Mouse (Mus musculus) hindbrain, postnatal 0 days (tissue): ENCODE results near the gene Hsf2bp. TPM values are rescaled to one million over a fixed set of nuclear protein-coding genes. Genes with fewer than 3 reads are reported as not detected.

Experiments
- ATAC-seq: fragments of 200-750 bp; cut with Nextera tagmentation; 2 replicates; pipeline ENCODE4 v1.8.0; 2017; ENCODE audit warnings: mild to moderate bottlenecking, moderate TSS enrichment, moderate library complexity
- DNase-seq: peaks from one replicate; pipeline ENCODE4 v3.0.0-alpha.2; 2015; ENCODE audit warnings: low spot score
- H3K27ac ChIP-seq: fragments of 300-500 bp; sonication (generic); 2 replicates; pipeline ENCODE4 v1.5.1; 2014; ENCODE audit warnings: mild to moderate bottlenecking
- H3K27me3 ChIP-seq: fragments of 300-500 bp; sonication (generic); 2 replicates; pipeline ENCODE4 v1.6.1; 2014; ENCODE audit warnings: low read length, mixed read lengths; ENCODE audit not compliant: insufficient read depth
- H3K36me3 ChIP-seq: fragments of 300-500 bp; sonication (generic); 2 replicates; pipeline ENCODE4 v1.6.1; 2014; ENCODE audit warnings: low read length, mixed read lengths; ENCODE audit not compliant: insufficient read depth
- H3K4me1 ChIP-seq: fragments of 300-500 bp; sonication (generic); 2 replicates; pipeline ENCODE4 v1.6.1; 2014; ENCODE audit warnings: antibody characterized with exemption, low read length, mixed read lengths; ENCODE audit not compliant: insufficient read depth
- H3K4me2 ChIP-seq: fragments of 300-500 bp; sonication (generic); 2 replicates; pipeline ENCODE4 v1.6.1; 2014; ENCODE audit warnings: low read depth, mild to moderate bottlenecking, low read length, moderate library complexity, mixed read lengths
- H3K4me3 ChIP-seq: fragments of 300-500 bp; sonication (generic); 2 replicates; pipeline ENCODE4 v1.5.1; 2014; ENCODE audit warnings: low read length
- H3K9ac ChIP-seq: fragments of 300-500 bp; sonication (generic); replicated peaks from 2 replicates; pipeline ENCODE4 v1.6.1; 2014; ENCODE audit warnings: mild to moderate bottlenecking, low read length, moderate library complexity, mixed read lengths
- H3K9me3 ChIP-seq: fragments of 300-500 bp; sonication (generic); 2 replicates; pipeline ENCODE4 v1.6.1; 2016; ENCODE audit warnings: low read length, mixed read lengths
- CTCF ChIP-seq: IDR thresholded peaks from 2 replicates; pipeline ENCODE4 v1.5.1; 2016; ENCODE audit warnings: antibody characterized with exemption, control low read depth, low read depth
- WGBS: fragments of 180-500 bp; shearing (Covaris S2); extraction: QIAGEN DNeasy Blood & Tissue Kit; methylation state at CpG from one replicate; pipeline ENCODE4 v1.1.7; 2014; 5-methylcytosine and 5-hydroxymethylcytosine counted together
- polyA plus RNA-seq: library from polyadenylated mRNA; unstranded; fragments of >200 nt; fragmentation: Nextera tagmentation; extraction: Ambion mirVana; gene quantifications from 2 replicates; pipeline ENCODE4 v1.2.1, GENCODE M21; 2015
- total RNA-seq: library from RNA; depleted of rRNA; stranded (reverse); fragments of >200 nt; gene quantifications from 2 replicates; pipeline ENCODE4 v1.2.3, GENCODE M21; 2014

Gene Hsf2bp
- total and polyA plus RNA-seq, 2 experiments from 2014 or later = 0.58 to 0.84 TPM

- Histone ChIP-seq H3K4me1 (no peaks in the 10 kb centered on the region), H3K36me3 (peaks cover 58% of the 10 kb centered on the region), H3K4me3 (no peak overlapping the region), H3K9ac (no peak overlapping the region), H3K27ac (no peak overlapping the region), H3K4me2 (no peak overlapping the region), H3K27me3 (no peaks in the 10 kb centered on the region), H3K9me3 (no peaks in the 10 kb centered on the region)
- TF ChIP-seq CTCF = no peak
- DNase-seq (peak; percentile 51), ATAC-seq (0 out of 2 replicates have a peak, but pooled peaks have one; percentile 29)
- WGBS = 38% methylated on average over 5 of the region's 5 CpGs
Observed at GRCm38 (mm10) chr17:32052237-32053080, 16.3 kb upstream of the Hsf2bp start.

DNA sequence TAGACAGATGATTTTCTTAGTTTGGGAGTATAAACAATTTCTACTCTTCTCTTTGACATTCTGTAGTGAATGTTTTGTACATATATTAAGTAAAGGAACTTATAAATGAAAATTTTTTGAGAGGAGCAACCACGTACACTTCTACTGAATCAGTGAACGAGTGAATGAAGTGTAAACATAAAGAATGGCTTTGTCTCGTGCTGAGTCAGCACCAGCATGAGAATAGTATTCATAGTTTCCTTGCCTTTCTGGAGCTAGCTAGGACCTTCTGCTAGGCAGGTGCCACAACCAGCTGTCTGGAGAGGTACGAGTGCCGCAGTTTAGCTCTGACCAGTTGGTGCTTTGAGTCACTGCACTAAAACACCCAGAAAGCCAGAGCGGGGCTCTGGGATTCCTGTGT is 14.5 kb upstream of the Hsf2bp start:
- WGBS = 92% methylated on average over 6 of the region's 6 CpGs
- Histone ChIP-seq H3K4me1 (no peaks in the 10 kb centered on the region), H3K4me2 (no peak overlapping the region), H3K27me3 (no peaks in the 10 kb centered on the region), H3K4me3 (no peak overlapping the region), H3K27ac (no peak overlapping the region), H3K36me3 (peaks cover 41% of the 10 kb centered on the region), H3K9me3 (no peaks in the 10 kb centered on the region), H3K9ac (no peak overlapping the region)
- ATAC-seq (no peak), DNase-seq (no peak)
- no peak for TF ChIP-seq CTCF

- Histone ChIP-seq H3K27me3 (no peaks in the 10 kb centered on the region), H3K4me3 (no peak overlapping the region), H3K27ac (no peak overlapping the region), H3K9me3 (no peaks in the 10 kb centered on the region), H3K9ac (no peak overlapping the region), H3K4me1 (no peaks in the 10 kb centered on the region), H3K36me3 (peaks cover 34% of the 10 kb centered on the region), H3K4me2 (no peak overlapping the region)
- ATAC-seq (no peak), DNase-seq (no peak)
- 84% methylated on average over 4 of the region's 4 CpGs for WGBS
- TF ChIP-seq CTCF = no peak
Observed at GRCm38 (mm10) chr17:32049914-32050313, 13.8 kb upstream of the Hsf2bp start.

- no peak for ATAC-seq
- WGBS = 93% methylated on average over 5 of the region's 5 CpGs
- no peak for TF ChIP-seq CTCF
- Histone ChIP-seq H3K4me3 (no peak overlapping the region), H3K36me3 (peaks cover 31% of the 10 kb centered on the region), H3K27ac (no peak overlapping the region), H3K27me3 (no peaks in the 10 kb centered on the region), H3K4me2 (no peak overlapping the region), H3K4me1 (no peaks in the 10 kb centered on the region), H3K9ac (no peak overlapping the region), H3K9me3 (no peaks in the 10 kb centered on the region)
- DNase-seq = no peak
Observed at GRCm38 (mm10) chr17:32048351-32048750, 12.2 kb upstream of the Hsf2bp start.

DNA sequence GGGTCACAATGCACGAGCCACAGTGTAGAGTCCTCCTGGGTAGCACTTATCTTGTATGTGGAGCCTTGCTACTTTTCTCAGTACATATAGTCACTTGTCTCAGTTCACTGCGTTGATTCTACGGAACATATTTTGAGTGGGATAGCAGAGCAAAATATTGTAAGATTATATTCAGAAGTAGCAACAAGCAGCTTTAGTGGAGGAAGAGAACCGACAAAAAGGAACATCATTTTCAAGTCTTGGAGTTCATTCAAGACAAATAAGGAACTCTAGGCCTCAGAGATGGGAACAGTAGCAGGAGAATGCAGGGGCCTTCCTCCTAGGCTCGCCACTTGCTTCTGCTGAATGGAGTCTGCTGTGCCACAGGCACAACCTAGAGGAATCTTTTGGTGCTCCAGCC is 10.4 kb upstream of the Hsf2bp start:
- Histone ChIP-seq H3K36me3 (peaks cover 22% of the 10 kb centered on the region), H3K27ac (no peak overlapping the region), H3K27me3 (no peaks in the 10 kb centered on the region), H3K4me3 (no peak overlapping the region), H3K9me3 (no peaks in the 10 kb centered on the region), H3K9ac (no peak overlapping the region), H3K4me1 (no peaks in the 10 kb centered on the region), H3K4me2 (no peak overlapping the region)
- WGBS = 91% methylated on average over 5 of the region's 5 CpGs
- ATAC-seq (no peak), DNase-seq (no peak)
- TF ChIP-seq CTCF = no peak

DNA sequence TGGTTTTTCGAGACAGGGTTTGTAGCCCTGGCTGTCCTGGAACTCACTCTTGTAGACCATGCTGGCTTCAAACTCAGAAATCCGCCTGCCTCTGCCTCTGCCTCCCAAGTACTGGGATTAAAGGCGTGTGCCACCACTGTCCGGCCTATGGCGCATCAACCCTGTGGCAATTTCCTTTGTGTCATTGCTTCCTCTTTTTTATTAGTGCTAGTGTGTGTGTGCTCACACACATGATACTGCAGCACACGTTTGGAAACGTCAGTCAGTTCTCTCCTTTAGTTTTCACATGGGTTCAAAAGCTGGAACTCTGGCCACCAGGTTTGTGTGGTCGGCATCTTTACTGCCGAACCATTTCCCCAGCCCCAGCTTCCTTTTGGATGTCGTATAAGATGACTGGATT is 4.1 kb upstream of the Hsf2bp start:
- 92% methylated on average over 10 of the region's 10 CpGs for WGBS
- no peak for ATAC-seq
- H3K9ac ChIP-seq = no peak overlapping the region
- peaks cover 6% of the 10 kb centered on the region for H3K4me1 ChIP-seq
- H3K9me3 ChIP-seq = no peaks in the 10 kb centered on the region
- H3K27ac ChIP-seq = no peak overlapping the region
- no peaks in the 10 kb centered on the region for H3K36me3 ChIP-seq
- H3K4me3 ChIP-seq = no peak overlapping the region
- no peak for TF ChIP-seq CTCF
- H3K4me2 ChIP-seq = no peak overlapping the region
- H3K27me3 ChIP-seq = no peaks in the 10 kb centered on the region
- DNase-seq = no peak
